Mouse (Mus musculus): ENCODE data around the gene Lyrm2. TPM values are rescaled to one million over a fixed set of nuclear protein-coding genes. Genes with fewer than 3 reads are reported as not detected.

Lyrm2 gene
- polyA plus RNA-seq, 2 experiments: 86.0 to 104 TPM

DNA sequence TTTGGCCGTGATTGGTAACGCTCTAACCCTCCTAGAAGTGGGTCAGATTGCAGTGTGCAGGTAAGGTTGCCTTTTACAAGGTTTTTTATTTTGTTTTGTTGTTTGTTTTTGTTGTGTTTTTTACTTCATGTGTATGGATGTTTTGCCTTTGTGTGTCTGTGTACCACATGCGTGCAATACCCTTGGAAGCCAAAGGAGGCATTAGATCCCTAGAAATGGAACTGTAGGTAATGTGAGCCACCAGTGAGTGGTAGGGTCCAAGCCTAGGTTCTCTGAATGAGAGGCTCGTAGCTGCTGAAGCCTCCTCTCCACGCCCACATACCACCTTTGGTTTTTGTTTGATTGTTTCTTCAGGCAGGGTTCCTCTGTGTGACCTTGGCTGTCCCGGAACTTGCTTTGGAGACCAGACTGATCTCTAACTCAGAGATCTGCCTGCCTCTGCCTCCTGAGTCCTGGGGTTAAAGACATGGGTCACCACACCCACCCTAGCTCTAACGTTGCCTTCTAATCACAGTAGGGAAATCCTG, 29.7 kb upstream of the Lyrm2 start:
- H3K4me3 ChIP-seq (replicated peaks; ENCODE audit: low read length): no peak overlapping the region
- TF ChIP-seq POLR2A (IDR thresholded peaks at IDR 0.05; ENCODE audit: borderline replicate concordance, extremely low read depth, insufficient read depth, insufficient read length): no peak
- H3K9me3 ChIP-seq (ENCODE audit: control insufficient read depth, low read length): no peaks in the 10 kb centered on the region
- no peak for DNase-seq (ENCODE audit: low spot score)
- H3K4me1 ChIP-seq (ENCODE audit: control insufficient read depth, insufficient read depth, low read length): no peaks in the 10 kb centered on the region
- no peaks in the 10 kb centered on the region for H3K27me3 ChIP-seq (ENCODE audit: control insufficient read depth, insufficient read depth, low read length)
- H3K9ac ChIP-seq (ENCODE audit: low read depth, low read length, severe bottlenecking): no peak overlapping the region
- H3K36me3 ChIP-seq (ENCODE audit: control insufficient read depth, insufficient read depth, low read length): peaks cover 61% of the 10 kb centered on the region
- H3K27ac ChIP-seq (replicated peaks; ENCODE audit: low read depth, low read length): no peak overlapping the region
- 94% methylated on average over 7 of the region's 7 CpGs for WGBS
- H3K4me2 ChIP-seq (replicated peaks; ENCODE audit: low read depth, low read length, severe bottlenecking): no peak overlapping the region
- ATAC-seq (ENCODE audit: low FRiP score, low read depth): no peak

DNA sequence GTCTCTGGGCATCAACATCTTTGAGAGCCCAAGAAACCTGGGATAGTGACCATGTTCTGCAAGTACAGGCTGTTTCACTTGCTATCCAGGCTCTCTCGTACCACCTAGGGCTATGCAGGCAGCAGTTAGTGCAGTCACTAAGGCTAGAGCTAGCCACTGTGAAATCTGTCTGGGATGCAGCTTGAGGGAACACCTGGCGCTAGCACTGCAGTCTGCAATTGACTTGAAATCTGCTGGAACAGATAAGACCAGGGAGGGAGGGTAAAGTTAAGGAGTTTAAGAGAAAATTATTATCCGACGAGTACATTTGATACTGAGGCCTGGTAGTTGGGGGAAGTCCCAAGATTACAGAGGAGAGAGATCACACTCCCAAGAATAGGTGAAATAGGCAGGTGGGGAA, 20.1 kb upstream of the Lyrm2 start:
- Histone ChIP-seq H3K36me3 (ENCODE audit: control insufficient read depth, insufficient read depth, low read length) (peaks cover 11% of the 10 kb centered on the region), H3K4me1 (ENCODE audit: control insufficient read depth, insufficient read depth, low read length) (no peaks in the 10 kb centered on the region), H3K9ac (ENCODE audit: low read depth, low read length, severe bottlenecking) (no peak overlapping the region), H3K4me3 (replicated peaks; ENCODE audit: low read length) (no peak overlapping the region), H3K4me2 (replicated peaks; ENCODE audit: low read depth, low read length, severe bottlenecking) (no peak overlapping the region), H3K27ac (replicated peaks; ENCODE audit: low read depth, low read length) (no peak overlapping the region), H3K27me3 (ENCODE audit: control insufficient read depth, insufficient read depth, low read length) (no peaks in the 10 kb centered on the region), H3K9me3 (ENCODE audit: control insufficient read depth, low read length) (no peaks in the 10 kb centered on the region)
- TF ChIP-seq POLR2A (IDR thresholded peaks at IDR 0.05; ENCODE audit: borderline replicate concordance, extremely low read depth, insufficient read depth, insufficient read length): no peak
- DNase-seq (ENCODE audit: low spot score) (no peak), ATAC-seq (ENCODE audit: low FRiP score, low read depth) (no peak)
- WGBS: 93% methylated on average over 4 of the region's 4 CpGs

DNA sequence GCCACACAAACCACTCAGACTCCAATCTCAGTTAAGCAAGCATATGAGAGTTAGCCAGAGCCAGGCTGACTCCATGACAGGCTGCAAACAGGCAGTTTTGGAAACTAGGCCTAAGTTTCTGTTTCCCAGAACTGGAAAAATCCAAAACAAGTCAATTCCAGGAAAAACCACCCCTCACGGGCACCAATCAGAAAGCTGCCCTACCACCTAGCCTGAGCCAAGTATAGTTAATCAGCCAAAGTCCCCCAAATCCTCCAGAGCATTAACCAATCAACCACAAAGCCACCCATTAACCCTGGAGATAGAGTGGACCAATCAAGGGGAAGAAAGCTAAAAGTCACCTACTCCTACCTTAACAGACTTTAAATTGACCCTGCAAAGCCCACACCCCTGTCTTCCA, 12.9 kb upstream of the Lyrm2 start:
- Histone ChIP-seq H3K4me3 (replicated peaks; ENCODE audit: low read length) (no peak overlapping the region), H3K27ac (replicated peaks; ENCODE audit: low read depth, low read length) (no peak overlapping the region), H3K9me3 (ENCODE audit: control insufficient read depth, low read length) (no peaks in the 10 kb centered on the region), H3K27me3 (ENCODE audit: control insufficient read depth, insufficient read depth, low read length) (no peaks in the 10 kb centered on the region), H3K4me1 (ENCODE audit: control insufficient read depth, insufficient read depth, low read length) (no peaks in the 10 kb centered on the region), H3K4me2 (replicated peaks; ENCODE audit: low read depth, low read length, severe bottlenecking) (no peak overlapping the region), H3K9ac (ENCODE audit: low read depth, low read length, severe bottlenecking) (no peak overlapping the region), H3K36me3 (ENCODE audit: control insufficient read depth, insufficient read depth, low read length) (no peaks in the 10 kb centered on the region)
- no peak for TF ChIP-seq POLR2A (IDR thresholded peaks at IDR 0.05; ENCODE audit: borderline replicate concordance, extremely low read depth, insufficient read depth, insufficient read length)
- no peak for DNase-seq (ENCODE audit: low spot score)
- WGBS: 85% methylated on average over 1 of the region's 1 CpGs
- no peak for ATAC-seq (ENCODE audit: low FRiP score, low read depth)

DNA sequence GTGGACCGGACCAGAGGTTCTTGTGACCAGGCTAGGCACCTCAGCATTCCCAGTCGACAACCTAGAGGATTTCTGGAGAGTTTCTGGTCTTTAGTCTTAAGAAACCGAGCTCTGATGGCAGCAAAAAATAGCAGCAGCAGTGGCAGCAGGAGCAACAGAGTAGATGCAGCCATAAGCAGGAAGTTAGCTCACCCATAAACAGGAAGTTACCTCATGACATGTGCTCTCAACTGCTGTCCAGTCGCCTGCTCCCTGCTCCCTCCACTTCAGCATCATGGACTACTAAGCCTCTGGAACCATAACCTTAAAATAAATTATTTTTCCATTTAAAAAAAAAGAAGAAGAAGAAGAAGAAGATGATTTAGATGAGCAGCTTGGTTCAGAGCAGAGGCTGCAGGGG, 11.0 kb upstream of the Lyrm2 start:
- no peak for DNase-seq (ENCODE audit: low spot score)
- Histone ChIP-seq H3K4me1 (ENCODE audit: control insufficient read depth, insufficient read depth, low read length) (no peaks in the 10 kb centered on the region), H3K4me2 (replicated peaks; ENCODE audit: low read depth, low read length, severe bottlenecking) (no peak overlapping the region), H3K27me3 (ENCODE audit: control insufficient read depth, insufficient read depth, low read length) (no peaks in the 10 kb centered on the region), H3K9ac (ENCODE audit: low read depth, low read length, severe bottlenecking) (no peak overlapping the region), H3K36me3 (ENCODE audit: control insufficient read depth, insufficient read depth, low read length) (no peaks in the 10 kb centered on the region), H3K27ac (replicated peaks; ENCODE audit: low read depth, low read length) (no peak overlapping the region), H3K4me3 (replicated peaks; ENCODE audit: low read length) (no peak overlapping the region), H3K9me3 (ENCODE audit: control insufficient read depth, low read length) (no peaks in the 10 kb centered on the region)
- no peak for TF ChIP-seq POLR2A (IDR thresholded peaks at IDR 0.05; ENCODE audit: borderline replicate concordance, extremely low read depth, insufficient read depth, insufficient read length)
- no peak for ATAC-seq (ENCODE audit: low FRiP score, low read depth)
- WGBS: 88% methylated on average over 4 of the region's 4 CpGs

DNA sequence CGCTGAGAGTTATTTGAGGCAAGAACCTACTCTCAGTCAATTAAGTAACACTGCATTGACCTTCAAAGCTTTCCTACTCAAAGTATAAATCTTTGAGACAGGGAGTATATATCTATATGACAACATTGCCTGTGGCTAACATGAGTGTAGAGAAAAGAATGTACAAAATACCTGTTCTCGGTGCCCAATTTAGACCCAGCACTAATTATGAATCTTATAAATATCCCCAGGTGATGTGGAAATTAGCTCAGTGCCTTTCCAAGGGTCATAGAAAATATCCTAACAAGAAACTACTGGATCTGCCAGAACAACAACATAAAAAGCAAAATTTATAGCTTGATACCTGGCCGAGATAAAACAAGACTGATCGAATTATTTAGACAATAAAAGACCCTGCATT, 1.1 kb upstream of the Lyrm2 start:
- Histone ChIP-seq H3K36me3 (ENCODE audit: control insufficient read depth, insufficient read depth, low read length) (peaks cover 10% of the 10 kb centered on the region), H3K9me3 (ENCODE audit: control insufficient read depth, low read length) (no peaks in the 10 kb centered on the region), H3K4me3 (replicated peaks; ENCODE audit: low read length) (no peak overlapping the region), H3K9ac (ENCODE audit: low read depth, low read length, severe bottlenecking) (no peak overlapping the region), H3K27me3 (ENCODE audit: control insufficient read depth, insufficient read depth, low read length) (no peaks in the 10 kb centered on the region), H3K4me2 (replicated peaks; ENCODE audit: low read depth, low read length, severe bottlenecking) (no peak overlapping the region), H3K4me1 (ENCODE audit: control insufficient read depth, insufficient read depth, low read length) (0 out of 2 replicates have a peak, but pooled peaks cover 4% of the 10 kb centered on the region), H3K27ac (replicated peaks; ENCODE audit: low read depth, low read length) (no peak overlapping the region)
- WGBS: 80% methylated on average over 4 of the region's 4 CpGs
- no peak for TF ChIP-seq POLR2A (IDR thresholded peaks at IDR 0.05; ENCODE audit: borderline replicate concordance, extremely low read depth, insufficient read depth, insufficient read length)
- DNase-seq (ENCODE audit: low spot score) (no peak), ATAC-seq (ENCODE audit: low FRiP score, low read depth) (no peak)

Data from limb, embryonic 14.5 days (tissue).